Mouse (Mus musculus): ENCODE measurements around the gene Rpl10-ps3.

GRCm38 (mm10) chr9:50360370-50360769 is 15.6 kb upstream of the Rpl10-ps3 start:
- no peak for TF ChIP-seq CTCF (IDR thresholded peaks at IDR 0.05; ENCODE audit: extremely low read depth, insufficient read depth, low read length)
- TF ChIP-seq POLR2A (IDR thresholded peaks at IDR 0.05; ENCODE audit: extremely low read depth, insufficient read depth, low read length): no peak
